Mouse (Mus musculus) lung, adult 18-20 months (tissue): ENCODE measurements around the gene Sipa1l1.

Experiments used
- DNase-seq, 2 experiments: peaks; one replicate each; pipeline ENCODE4 v3.0.0; 2022; ENCODE audit warnings: mixed read lengths in 2 of 2

The Sipa1l1 gene

GRCm38 (mm10) chr12:82394118-82394861 lies 225.2 kb downstream of the Sipa1l1 start:
- DNase-seq = no peak

GRCm38 (mm10) chr12:82395194-82395593 lies 226.1 kb downstream of the Sipa1l1 start:
- no peak for DNase-seq

GRCm38 (mm10) chr12:82397193-82397592 lies 228.1 kb downstream of the Sipa1l1 start:
- DNase-seq = no peak

- DNase-seq = no peak
Observed at GRCm38 (mm10) chr12:82397751-82398150, 228.6 kb downstream of the Sipa1l1 start.

- no peak for DNase-seq
Observed at GRCm38 (mm10) chr12:82398926-82399325, 229.8 kb downstream of the Sipa1l1 start.

- no peak for DNase-seq
Observed at GRCm38 (mm10) chr12:82399971-82400720, 231.0 kb downstream of the Sipa1l1 start.

- DNase-seq = no peak
Observed at GRCm38 (mm10) chr12:82400783-82401182, 231.7 kb downstream of the Sipa1l1 start.

GRCm38 (mm10) chr12:82401440-82401839 lies 232.3 kb downstream of the Sipa1l1 start:
- no peak for DNase-seq

- DNase-seq = no peak
Observed at GRCm38 (mm10) chr12:82402635-82403034, 233.5 kb downstream of the Sipa1l1 start.

GRCm38 (mm10) chr12:82407531-82408255 lies 238.6 kb downstream of the Sipa1l1 start:
- no peak for DNase-seq

- DNase-seq = peak; percentile 75 to 82
Observed at GRCm38 (mm10) chr12:82408486-82408885, 239.4 kb downstream of the Sipa1l1 start.

- no peak for DNase-seq
Observed at GRCm38 (mm10) chr12:82409686-82410472, 240.8 kb downstream of the Sipa1l1 start.

GRCm38 (mm10) chr12:82412291-82413032 lies 243.3 kb downstream of the Sipa1l1 start:
- peak; percentile 60 to 79 for DNase-seq

GRCm38 (mm10) chr12:82415690-82416364 lies 246.7 kb downstream of the Sipa1l1 start:
- peak; percentile 53 to 70 for DNase-seq

GRCm38 (mm10) chr12:82419027-82419426 lies 249.9 kb downstream of the Sipa1l1 start:
- DNase-seq = no peak

GRCm38 (mm10) chr12:82424783-82425182 lies 255.7 kb downstream of the Sipa1l1 start:
- peak; percentile 45 to 68 for DNase-seq

- no peak for DNase-seq
Observed at GRCm38 (mm10) chr12:82425853-82426252, 256.7 kb downstream of the Sipa1l1 start.

- DNase-seq = no peak
Observed at GRCm38 (mm10) chr12:82427416-82427815, 258.3 kb downstream of the Sipa1l1 start.

- no peak for DNase-seq
Observed at GRCm38 (mm10) chr12:82428466-82428865, 259.3 kb downstream of the Sipa1l1 start.

GRCm38 (mm10) chr12:82433311-82433710 lies 264.2 kb downstream of the Sipa1l1 start:
- DNase-seq = no peak

GRCm38 (mm10) chr12:82434591-82434990 lies 265.5 kb downstream of the Sipa1l1 start:
- DNase-seq = no peak
